Mouse (Mus musculus) granulocyte monocyte progenitor cell, adult 5-6 weeks (primary cell): ENCODE measurements around the gene Abcg8. TPM values are rescaled to one million over a fixed set of nuclear protein-coding genes. Genes with fewer than 3 reads are reported as not detected.

Experiments used
- total RNA-seq, 2 experiments: library from RNA; stranded (forward) in 1 of 2; stranded (reverse) in 1 of 2; fragments of 200-712, 200-1000 nt in 1 of 2; fragments of >200 nt in 1 of 2; fragmentation: Nextera tagmentation in 1 of 2; gene quantifications; 2 replicates each; pipeline ENCODE4 v1.2.3; 2014 to 2017

Abcg8 gene
- total RNA-seq, 2 experiments from 2014 or later = not detected

Other genes with a start within 250 kb of the Abcg8 start
- 39.3 and 40.6 TPM in 2 replicates for gene Thada, start 210.1 kb upstream of the Abcg8 start, total RNA-seq (2014; fragmentation: Nextera tagmentation)
- 37.6 and 43.8 TPM in 2 replicates for gene Thada, start 210.1 kb upstream of the Abcg8 start, total RNA-seq (2017)
- gene Plekhh2, start 164.4 kb upstream of the Abcg8 start, total RNA-seq (2014; fragmentation: Nextera tagmentation) = 0.32 and 0.43 TPM in 2 replicates
- 0.43 TPM in 1 of 2 replicates, not detected in the other for gene Plekhh2, start 164.4 kb upstream of the Abcg8 start, total RNA-seq (2017)
- gene Dync2li1, start 49.8 kb upstream of the Abcg8 start, total RNA-seq (2014; fragmentation: Nextera tagmentation) = 4.8 and 6.4 TPM in 2 replicates
- gene Dync2li1, start 49.8 kb upstream of the Abcg8 start, total RNA-seq (2017) = 2.3 and 4.2 TPM in 2 replicates
- gene Abcg5, start 6.7 kb downstream of the Abcg8 start, total RNA-seq (2014; fragmentation: Nextera tagmentation) = not detected in 2 replicates
- gene Abcg5, start 6.7 kb downstream of the Abcg8 start, total RNA-seq (2017) = not detected in 2 replicates
- gene Lrpprc, start 114.5 kb downstream of the Abcg8 start, total RNA-seq (2014; fragmentation: Nextera tagmentation) = 48.6 and 51.2 TPM in 2 replicates
- gene Lrpprc, start 114.5 kb downstream of the Abcg8 start, total RNA-seq (2017) = 76.4 and 80.7 TPM in 2 replicates